Mouse (Mus musculus): ENCODE measurements at regions not wholly inside any gene's neighbourhood (a gene's known extent, or its start where the extent isn't known, plus 50 kb on each side); places are given as distances from the start of the nearest gene placed in this dataset.

DNA sequence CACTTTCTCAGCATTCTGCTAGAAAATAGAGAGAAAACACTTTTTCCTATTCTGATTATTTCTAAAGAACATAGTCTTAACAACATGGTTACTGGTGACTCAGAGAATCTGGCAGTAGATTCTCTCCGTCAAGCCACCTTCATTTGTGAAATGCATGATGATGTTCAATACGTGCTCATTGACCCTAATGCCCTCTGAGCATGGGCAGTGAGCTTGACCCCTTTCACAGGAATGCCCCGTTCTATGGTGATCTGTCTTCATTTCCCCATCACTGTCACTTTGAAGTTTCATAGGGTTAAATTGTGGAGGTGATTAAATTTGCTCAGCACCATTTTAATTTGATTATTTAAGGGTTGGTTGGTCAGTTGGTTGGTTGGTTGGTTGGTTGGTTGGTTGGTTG lies 504.6 kb downstream of the Ipo11 start:
- no peak overlapping the region for H3K27ac ChIP-seq (replicated peaks; ENCODE audit: low read depth, low read length)
- no peaks in the 10 kb centered on the region for H3K4me1 ChIP-seq (ENCODE audit: control insufficient read depth, insufficient read depth, insufficient read length, low read length)
- H3K4me3 ChIP-seq (ENCODE audit: insufficient read depth, low read depth, low read length), result no peak overlapping the region

DNA sequence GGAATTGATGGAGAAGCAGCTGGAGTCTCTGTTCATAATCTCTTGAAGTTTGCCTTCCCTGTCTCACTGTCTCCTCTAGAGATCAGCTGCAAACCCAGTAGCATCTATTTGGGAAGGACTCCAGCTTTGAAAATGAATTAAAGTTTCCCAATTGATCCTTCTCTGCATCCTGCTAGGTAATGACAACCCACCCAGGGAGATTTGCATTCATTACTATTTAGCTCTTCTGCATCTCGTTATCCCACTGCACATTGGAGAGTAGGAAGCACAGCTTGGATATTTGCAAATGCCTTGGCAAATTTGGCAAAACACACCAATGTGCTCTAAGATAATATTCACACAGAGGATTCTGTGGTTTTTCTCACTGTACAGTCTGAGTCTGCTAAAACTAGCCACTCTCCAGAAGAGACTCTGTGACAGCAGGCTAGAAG lies 530.1 kb downstream of the Ipo11 start:
- Histone ChIP-seq H3K27ac (replicated peaks; ENCODE audit: low read depth, low read length) (no peak overlapping the region), H3K4me1 (ENCODE audit: control insufficient read depth, insufficient read depth, insufficient read length, low read length) (no peaks in the 10 kb centered on the region)

DNA sequence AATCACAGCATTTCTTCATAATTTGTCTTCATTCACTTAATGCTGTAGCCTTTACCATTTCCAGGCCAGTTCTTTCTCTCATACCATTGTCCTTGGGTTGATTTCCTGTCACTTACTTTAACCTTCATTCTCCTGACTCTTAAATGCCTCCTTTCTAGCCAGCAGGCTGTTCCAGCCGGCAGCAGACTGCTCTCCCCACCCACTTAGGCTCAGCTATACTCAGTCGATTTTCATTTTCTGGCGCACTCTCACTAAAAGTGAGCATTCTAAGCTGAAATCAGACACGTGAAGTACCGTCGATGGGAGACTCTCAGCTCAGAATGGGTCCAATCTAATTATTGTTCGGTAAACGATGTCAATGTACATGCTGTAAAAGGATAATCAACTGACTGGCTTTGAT lies 544.1 kb downstream of the Ipo11 start:
- Histone ChIP-seq H3K27ac (replicated peaks; ENCODE audit: low read depth, low read length) (no peak overlapping the region), H3K4me1 (ENCODE audit: control insufficient read depth, insufficient read depth, insufficient read length, low read length) (no peaks in the 10 kb centered on the region), H3K4me3 (ENCODE audit: insufficient read depth, low read depth, low read length) (no peak overlapping the region)

More for the DNA sequence above, 530.1 kb downstream of the Ipo11 start:
- H3K4me3 ChIP-seq (ENCODE audit: insufficient read depth, low read depth, low read length), result no peak overlapping the region

DNA sequence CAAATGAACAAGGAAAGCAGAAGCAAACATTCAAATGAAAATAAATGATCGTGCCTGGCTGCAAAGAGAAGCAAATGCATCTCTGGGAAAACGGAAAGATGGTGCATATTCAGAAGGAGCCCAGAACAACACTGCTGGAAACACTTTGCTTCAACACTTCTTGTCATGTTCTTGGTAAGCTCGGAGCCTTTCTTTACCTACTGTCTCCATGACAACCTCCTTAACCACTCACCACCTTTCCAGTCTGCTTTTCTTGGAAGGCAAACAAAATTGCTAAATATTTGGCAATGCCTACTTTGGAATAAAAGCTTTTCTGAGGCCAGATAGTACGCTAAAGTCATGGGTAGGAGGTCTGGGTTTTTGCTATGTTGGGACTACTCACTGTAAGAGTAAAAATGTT lies 548.1 kb downstream of the Ipo11 start:
- no peak overlapping the region for H3K27ac ChIP-seq (replicated peaks; ENCODE audit: low read depth, low read length)
- H3K4me3 ChIP-seq (ENCODE audit: insufficient read depth, low read depth, low read length), result no peak overlapping the region

DNA sequence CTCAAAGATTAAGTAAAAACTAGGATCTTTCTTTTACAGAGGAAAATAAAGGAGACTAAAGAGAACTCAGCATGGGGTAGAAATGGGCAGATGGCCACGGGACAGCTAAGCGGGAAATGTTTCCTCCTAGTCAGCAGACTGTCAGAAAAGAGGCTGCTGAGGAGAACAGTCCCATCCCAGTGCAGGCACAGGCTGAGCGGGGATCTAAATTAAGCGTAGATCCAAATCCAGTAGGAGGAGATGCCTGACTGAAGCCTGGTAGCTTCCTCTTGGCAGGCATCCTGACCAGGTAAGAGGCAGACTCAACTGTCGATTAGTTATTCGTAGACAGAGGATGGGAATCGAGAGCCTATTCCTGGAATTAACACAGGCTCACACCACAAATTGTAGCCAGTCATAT lies 569.2 kb downstream of the Ipo11 start:
- Histone ChIP-seq H3K4me3 (ENCODE audit: insufficient read depth, low read depth, low read length) (no peak overlapping the region), H3K4me1 (ENCODE audit: control insufficient read depth, insufficient read depth, insufficient read length, low read length) (no peaks in the 10 kb centered on the region), H3K27ac (replicated peaks; ENCODE audit: low read depth, low read length) (no peak overlapping the region)

More for the DNA sequence above, 548.1 kb downstream of the Ipo11 start:
- no peaks in the 10 kb centered on the region for H3K4me1 ChIP-seq (ENCODE audit: control insufficient read depth, insufficient read depth, insufficient read length, low read length)

DNA sequence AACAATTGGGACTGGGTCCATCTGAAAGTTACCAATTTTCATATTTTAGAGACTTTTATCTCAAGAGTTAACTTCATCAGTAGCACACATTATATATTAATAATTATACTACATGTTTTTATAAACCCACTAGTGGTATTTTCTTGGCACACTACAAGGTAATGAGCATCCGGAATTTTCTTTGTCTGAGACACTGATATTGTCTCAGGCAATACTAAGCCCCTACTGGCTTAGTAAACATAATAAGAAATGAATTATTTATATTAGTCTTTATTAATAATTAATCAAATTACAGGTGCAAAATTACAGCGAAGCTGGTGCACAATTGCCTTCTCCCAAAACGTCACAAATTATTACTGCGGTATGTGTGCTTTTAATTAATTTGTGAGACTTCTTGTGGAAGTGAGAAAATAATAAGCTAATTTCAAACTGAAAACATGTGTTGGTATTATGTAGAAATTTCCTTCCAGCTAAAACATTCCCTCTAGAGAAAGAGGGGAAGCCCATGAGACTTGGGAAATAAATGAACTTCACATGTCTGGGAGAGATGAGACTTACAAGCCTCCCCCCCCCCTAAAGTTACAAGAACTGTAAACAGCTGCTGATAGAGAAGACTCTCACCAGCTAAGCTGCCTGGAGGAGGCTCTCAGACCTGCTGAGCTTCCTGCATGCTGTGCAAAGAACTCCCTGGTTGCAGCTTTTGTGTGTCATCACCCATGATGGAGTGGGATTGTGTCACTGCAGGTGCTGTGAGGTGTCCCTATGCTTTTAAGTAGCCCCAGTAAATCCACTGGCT lies 583.9 kb downstream of the Ipo11 start:
- Histone ChIP-seq H3K4me3 (ENCODE audit: insufficient read depth, low read depth, low read length) (no peak overlapping the region), H3K27ac (replicated peaks; ENCODE audit: low read depth, low read length) (no peak overlapping the region), H3K4me1 (ENCODE audit: control insufficient read depth, insufficient read depth, insufficient read length, low read length) (no peaks in the 10 kb centered on the region)

DNA sequence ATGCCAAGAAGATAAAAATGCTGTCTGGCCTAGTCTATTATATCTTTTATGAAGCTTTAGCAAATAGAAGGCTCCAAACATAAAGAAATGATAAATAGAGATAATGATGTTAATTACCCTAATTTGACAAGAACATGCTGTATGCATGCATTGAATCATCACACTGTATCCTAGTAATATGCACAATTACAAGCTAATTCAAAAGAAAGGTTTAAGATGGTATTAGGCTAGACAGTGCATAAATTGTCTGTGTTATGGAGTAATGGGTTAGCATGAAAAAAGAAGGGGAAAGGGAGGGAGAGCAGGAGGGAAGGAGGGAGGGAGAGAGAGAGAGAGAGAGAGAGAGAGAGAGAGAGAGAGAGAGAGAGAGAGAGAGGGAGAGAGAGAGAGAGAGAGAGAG lies 604.7 kb downstream of the Ipo11 start:
- no peaks in the 10 kb centered on the region for H3K4me1 ChIP-seq (ENCODE audit: control insufficient read depth, insufficient read depth, insufficient read length, low read length)

DNA sequence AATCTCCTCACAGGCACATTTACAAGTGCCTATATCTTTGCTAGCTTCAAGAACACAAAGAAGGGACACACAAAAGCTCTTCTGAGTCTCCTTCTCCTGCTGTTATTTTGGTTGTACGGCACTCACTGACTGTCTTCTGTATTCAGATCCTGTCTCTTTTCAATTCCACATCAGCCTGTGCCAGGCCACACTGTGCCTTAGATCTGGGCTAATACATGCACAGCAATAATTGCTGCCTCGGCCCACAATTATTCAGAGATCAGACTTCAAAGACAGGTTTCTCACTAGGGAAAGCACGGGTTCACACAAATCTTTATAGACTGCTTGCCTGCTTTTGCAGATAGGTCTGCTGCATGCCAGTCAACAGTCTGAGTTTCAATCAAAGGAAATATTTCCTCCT lies 617.8 kb downstream of the Ipo11 start:
- Histone ChIP-seq H3K4me3 (ENCODE audit: insufficient read depth, low read depth, low read length) (no peak overlapping the region), H3K4me1 (ENCODE audit: control insufficient read depth, insufficient read depth, insufficient read length, low read length) (no peaks in the 10 kb centered on the region), H3K27ac (replicated peaks; ENCODE audit: low read depth, low read length) (no peak overlapping the region)

More for the DNA sequence above, 604.7 kb downstream of the Ipo11 start:
- Histone ChIP-seq H3K4me3 (ENCODE audit: insufficient read depth, low read depth, low read length) (no peak overlapping the region), H3K27ac (replicated peaks; ENCODE audit: low read depth, low read length) (no peak overlapping the region)

DNA sequence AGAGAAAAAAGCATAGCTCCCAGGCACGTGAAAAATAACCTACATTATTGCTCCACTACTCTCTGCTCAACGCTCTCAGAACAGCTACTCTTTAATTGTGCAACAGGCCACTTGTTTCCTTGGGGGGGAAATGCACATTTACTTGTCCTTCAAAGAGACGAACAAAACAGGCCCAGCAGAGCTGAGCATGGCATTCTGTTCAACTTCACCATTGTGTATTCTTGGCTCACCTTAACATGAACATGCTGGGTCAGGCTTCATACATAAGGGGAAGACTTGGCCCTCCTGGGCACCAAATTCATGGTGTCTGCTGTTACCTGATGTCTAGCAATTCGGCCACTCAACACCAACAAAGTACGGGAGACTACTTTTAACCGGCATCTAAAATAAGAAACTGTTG lies 618.3 kb downstream of the Ipo11 start:
- no peak overlapping the region for H3K27ac ChIP-seq (replicated peaks; ENCODE audit: low read depth, low read length)
- no peaks in the 10 kb centered on the region for H3K4me1 ChIP-seq (ENCODE audit: control insufficient read depth, insufficient read depth, insufficient read length, low read length)
- H3K4me3 ChIP-seq (ENCODE audit: insufficient read depth, low read depth, low read length), result no peak overlapping the region

DNA sequence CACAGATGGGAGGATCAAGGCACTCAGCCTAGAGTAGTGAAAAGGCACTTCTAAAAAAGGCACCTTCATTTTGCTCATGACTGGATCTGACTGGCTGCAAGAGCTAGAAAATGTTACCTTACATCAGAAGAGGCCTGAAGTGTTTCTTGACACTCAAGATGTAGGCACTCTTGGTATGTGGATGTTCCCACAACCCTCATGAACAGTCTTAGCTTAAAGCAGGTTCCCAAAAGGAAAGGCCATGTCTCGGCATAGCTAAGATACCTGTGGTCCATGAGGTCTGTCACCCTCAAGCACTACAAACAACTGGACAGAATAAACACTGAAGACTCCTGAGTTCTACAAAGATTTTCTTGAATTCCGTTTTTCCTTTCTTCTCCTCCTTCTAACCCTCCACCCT lies 619.5 kb downstream of the Ipo11 start:
- no peaks in the 10 kb centered on the region for H3K4me1 ChIP-seq (ENCODE audit: control insufficient read depth, insufficient read depth, insufficient read length, low read length)

DNA sequence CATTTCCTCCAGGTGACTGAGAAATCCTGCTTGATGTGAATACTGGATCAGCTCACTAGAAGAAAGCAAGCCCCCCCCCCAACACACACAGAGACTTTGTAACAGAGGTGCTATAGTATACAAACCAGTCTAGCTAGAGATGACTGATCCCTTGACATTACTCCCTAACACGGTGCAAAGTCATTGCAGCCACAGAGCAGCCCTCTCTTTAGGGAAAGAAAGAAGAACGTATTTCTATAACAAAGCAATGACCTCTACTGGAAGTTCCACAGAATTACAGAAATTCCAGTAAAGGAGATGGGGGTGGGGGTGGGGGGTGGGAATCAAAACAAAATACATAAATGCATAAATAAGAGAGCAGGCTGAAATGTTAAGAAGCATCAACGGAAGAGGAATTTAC lies 655.6 kb downstream of the Ipo11 start:
- Histone ChIP-seq H3K27ac (replicated peaks; ENCODE audit: low read depth, low read length) (no peak overlapping the region), H3K4me1 (ENCODE audit: control insufficient read depth, insufficient read depth, insufficient read length, low read length) (no peaks in the 10 kb centered on the region), H3K4me3 (ENCODE audit: insufficient read depth, low read depth, low read length) (no peak overlapping the region)

More for the DNA sequence above, 619.5 kb downstream of the Ipo11 start:
- H3K27ac ChIP-seq (replicated peaks; ENCODE audit: low read depth, low read length), result no peak overlapping the region
- H3K4me3 ChIP-seq (ENCODE audit: insufficient read depth, low read depth, low read length), result no peak overlapping the region

DNA sequence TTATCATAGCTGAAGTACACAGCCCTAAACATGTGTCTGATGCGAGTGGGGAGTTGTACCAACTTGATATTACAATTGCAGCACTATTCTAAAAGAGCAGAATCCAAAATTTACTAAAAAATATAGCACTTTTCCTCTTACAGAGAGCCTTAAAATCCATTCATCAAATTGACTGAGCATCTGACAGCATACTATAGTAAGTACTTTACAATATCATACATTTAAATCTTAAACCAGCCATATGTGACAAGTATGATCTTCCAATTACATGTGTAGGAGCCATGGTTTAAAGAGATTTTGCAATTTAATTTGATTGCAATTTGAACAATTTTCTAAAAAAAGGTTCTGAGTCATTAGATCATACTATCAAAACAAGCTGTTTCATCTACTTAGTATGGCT lies 676.9 kb downstream of the Ipo11 start:
- H3K4me1 ChIP-seq (ENCODE audit: control insufficient read depth, insufficient read depth, insufficient read length, low read length), result no peaks in the 10 kb centered on the region
- H3K27ac ChIP-seq (replicated peaks; ENCODE audit: low read depth, low read length), result no peak overlapping the region
- H3K4me3 ChIP-seq (ENCODE audit: insufficient read depth, low read depth, low read length), result no peak overlapping the region
